Mouse (Mus musculus) heart, embryonic 14.5 days (tissue): ENCODE measurements around the gene Bpifb9a. TPM values are rescaled to one million over a fixed set of nuclear protein-coding genes. Genes with fewer than 3 reads are reported as not detected.
"Not testable (repeated sequence)": the region's sequence is repeated elsewhere in the genome, so short reads cannot be mapped to it uniquely, and the experiment has no call there.

ENCODE experiments used
- ATAC-seq: fragments of 200-750 bp; cut with Nextera tagmentation; 2 replicates; pipeline ENCODE4 v1.8.0; 2017; ENCODE audit warnings: low read depth, moderate TSS enrichment; ENCODE audit not compliant: insufficient number of reproducible peaks, insufficient read depth, low FRiP score
- H3K27ac ChIP-seq, 2 experiments: fragments of 200-500 bp in 1 of 2; fragments of 300-500 bp in 1 of 2; sonication (generic) in 1 of 2; replicated peaks in 1 of 2; 2 replicates each; pipeline ENCODE4 v1.5.1; 2012 to 2014; ENCODE audit warnings: low read depth in 2 of 2, low read length in 2 of 2, control low read depth in 1 of 2, mild to moderate bottlenecking in 1 of 2, mixed read lengths in 1 of 2; ENCODE audit not compliant: control insufficient read depth in 1 of 2, insufficient read depth in 1 of 2
- H3K27me3 ChIP-seq: fragments of 300-500 bp; sonication (generic); 2 replicates; pipeline ENCODE4 v1.6.1; 2014; ENCODE audit warnings: mild to moderate bottlenecking, low read length, control low read depth; ENCODE audit not compliant: control insufficient read depth, insufficient read depth
- H3K36me3 ChIP-seq: fragments of 300-500 bp; sonication (generic); 2 replicates; pipeline ENCODE4 v1.6.1; 2014; ENCODE audit warnings: mild to moderate bottlenecking, control low read depth, low read length, mixed read lengths; ENCODE audit not compliant: control insufficient read depth, insufficient read depth
- H3K4me1 ChIP-seq, 2 experiments: fragments of 200-500 bp in 1 of 2; fragments of 300-500 bp in 1 of 2; sonication (generic) in 1 of 2; 2 replicates each; pipeline ENCODE4 v1.6.1; 2012 to 2014; ENCODE audit warnings: low read length in 2 of 2, control low read depth in 1 of 2, mixed read lengths in 1 of 2; ENCODE audit not compliant: control insufficient read depth in 2 of 2, insufficient read depth in 2 of 2
- H3K4me2 ChIP-seq: fragments of 300-500 bp; sonication (generic); 2 replicates; pipeline ENCODE4 v1.6.1; 2014; ENCODE audit warnings: mild to moderate bottlenecking, low read length
- H3K4me3 ChIP-seq, 2 experiments: fragments of 200-500 bp in 1 of 2; fragments of 300-500 bp in 1 of 2; sonication (generic) in 1 of 2; 2 replicates each; pipeline ENCODE4 v1.5.1; 2012 to 2014; ENCODE audit warnings: low read length in 2 of 2, mild to moderate bottlenecking in 2 of 2, control low read depth in 1 of 2, low read depth in 1 of 2, moderate library complexity in 1 of 2; ENCODE audit not compliant: control insufficient read depth in 1 of 2, insufficient read depth in 1 of 2
- H3K9ac ChIP-seq: fragments of 300-500 bp; sonication (generic); 2 replicates; pipeline ENCODE4 v1.6.1; 2014; ENCODE audit warnings: mild to moderate bottlenecking, low read length
- H3K9me3 ChIP-seq: fragments of 300-500 bp; sonication (generic); 2 replicates; pipeline ENCODE4 v1.6.1; 2016; ENCODE audit warnings: low read length, control low read depth; ENCODE audit not compliant: control insufficient read depth
- WGBS: fragments of 180-500 bp; shearing (Covaris S2); extraction: QIAGEN DNeasy Blood & Tissue Kit; methylation state at CpG from one replicate; pipeline ENCODE4 v1.1.7; 2014; 5-methylcytosine and 5-hydroxymethylcytosine counted together
- polyA plus RNA-seq: library from polyadenylated mRNA; unstranded; fragments of >200 nt; fragmentation: Nextera tagmentation; extraction: Ambion mirVana; gene quantifications from 2 replicates; pipeline ENCODE4 v1.2.1, GENCODE M21; 2014

Bpifb9a gene
- polyA plus RNA-seq, result not detected in 2 replicates

DNA sequence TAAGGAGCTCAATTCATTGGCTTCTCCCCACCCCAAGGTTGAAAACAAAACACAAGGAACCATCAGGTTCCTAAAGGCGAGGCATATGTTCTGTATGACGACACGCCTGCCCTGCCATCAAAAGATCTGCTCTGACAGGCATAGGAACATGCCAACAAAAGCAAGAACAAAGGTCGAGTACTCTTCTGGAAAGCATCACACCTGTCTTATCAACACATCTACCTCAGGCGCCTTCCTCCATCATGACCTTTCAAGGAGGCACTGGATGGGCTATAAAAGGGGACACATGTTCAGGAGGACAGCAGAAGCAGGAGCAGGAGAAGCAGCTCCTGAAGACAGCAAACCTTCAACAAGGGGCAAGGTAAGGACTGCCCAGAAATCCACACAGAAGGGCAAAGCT is at the start of gene Bpifb9a:
Gene Bpifb9a (plus strand): TSS at position 301 of the 400 bp plus-strand sequence.
- H3K9ac ChIP-seq, H3K4me3 ChIP-seq, H3K9me3 ChIP-seq, H3K27ac ChIP-seq, H3K36me3 ChIP-seq, ATAC-seq, H3K27me3 ChIP-seq, H3K4me1 ChIP-seq, H3K4me2 ChIP-seq: not testable (repeated sequence)
- WGBS, result 62% methylated on average over 5 of the region's 5 CpGs

DNA sequence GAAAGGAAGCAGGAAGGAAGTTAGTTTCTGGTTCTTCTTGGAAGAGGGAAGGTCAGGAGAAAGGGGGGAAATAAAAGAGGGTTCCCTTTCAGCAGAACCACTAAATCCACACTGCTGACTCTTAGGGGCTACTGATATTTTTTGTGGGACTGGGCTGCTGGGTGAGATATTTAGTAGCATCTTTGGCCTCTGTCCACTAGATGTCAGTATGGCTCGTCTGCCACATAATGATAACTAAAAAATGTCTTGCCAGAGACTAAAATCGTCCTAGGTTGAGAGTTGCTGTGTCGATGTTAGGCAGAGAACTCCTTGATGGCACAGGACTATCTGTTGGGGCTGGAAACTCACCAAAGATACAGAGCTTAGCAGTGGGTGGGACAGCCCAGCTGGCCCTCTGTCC is 48.5 kb upstream of the Bpifb9a start:
- no peak overlapping the region for H3K4me3 ChIP-seq
- no peak overlapping the region for H3K9ac ChIP-seq
- WGBS, result 11% methylated on average over 3 of the region's 3 CpGs
- no peak overlapping the region for H3K4me2 ChIP-seq
- H3K27me3 ChIP-seq, result no peaks in the 10 kb centered on the region; the same call in 1 of the 2 replicates
- no peak overlapping the region for H3K27ac ChIP-seq
- peaks cover 6 to 17% of the 10 kb centered on the region in 2 experiments; a peak in 3 of 4 replicates for H3K4me1 ChIP-seq
- no peaks in the 10 kb centered on the region for H3K9me3 ChIP-seq
- ATAC-seq, result no peak
- no peaks in the 10 kb centered on the region for H3K36me3 ChIP-seq

- 50% methylated on average over 1 of the region's 1 CpGs for WGBS
Observed at GRCm38 (mm10) chr2:154211121-154211520, 46.5 kb upstream of the Bpifb9a start.

GRCm38 (mm10) chr2:154211881-154212280 is 45.8 kb upstream of the Bpifb9a start:
- Histone ChIP-seq H3K4me2 (no peak overlapping the region), H3K36me3 (no peaks in the 10 kb centered on the region), H3K27ac (no peak overlapping the region), H3K27me3 (no peaks in the 10 kb centered on the region; the same call in 1 of the 2 replicates), H3K4me3 (no peak overlapping the region), H3K9ac (no peak overlapping the region), H3K9me3 (no peaks in the 10 kb centered on the region), H3K4me1 (peaks cover 2 to 9% of the 10 kb centered on the region in 2 experiments; a peak in 3 of 4 replicates)
- 82% methylated on average over 4 of the region's 4 CpGs for WGBS
- no peak for ATAC-seq

More at GRCm38 (mm10) chr2:154211121-154211520, 46.5 kb upstream of the Bpifb9a start:
- H3K9me3 ChIP-seq, result no peaks in the 10 kb centered on the region
- no peak for ATAC-seq
- H3K4me3 ChIP-seq, result no peak overlapping the region
- H3K4me2 ChIP-seq, result no peak overlapping the region
- no peak overlapping the region for H3K9ac ChIP-seq
- peaks cover 6 to 17% of the 10 kb centered on the region in 2 experiments; a peak in 3 of 4 replicates for H3K4me1 ChIP-seq
- H3K27me3 ChIP-seq, result no peaks in the 10 kb centered on the region; the same call in 1 of the 2 replicates
- H3K36me3 ChIP-seq, result no peaks in the 10 kb centered on the region
- no peak overlapping the region for H3K27ac ChIP-seq

DNA sequence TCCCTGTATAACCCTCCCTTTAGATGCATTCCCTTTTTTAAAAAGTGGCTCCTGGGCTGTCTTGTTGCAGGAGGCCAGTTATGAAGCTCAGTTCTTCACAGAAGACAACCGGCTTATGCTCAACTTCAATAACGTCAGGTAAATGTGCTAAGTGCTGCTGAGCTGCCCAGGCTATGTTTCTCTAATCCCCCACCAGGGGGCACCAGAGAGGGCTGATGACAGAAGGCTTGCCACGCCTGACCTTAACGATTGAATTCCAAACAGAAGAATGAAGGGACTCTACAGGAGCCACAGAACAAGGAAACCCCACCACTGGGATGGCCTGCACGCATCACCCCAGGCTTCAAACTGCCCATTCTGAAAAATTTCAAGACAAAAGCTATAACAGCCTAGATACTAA is 42.5 kb upstream of the Bpifb9a start:
- H3K36me3 ChIP-seq, result no peaks in the 10 kb centered on the region
- H3K27me3 ChIP-seq, result no peaks in the 10 kb centered on the region; the same call in 1 of the 2 replicates
- no peaks in the 10 kb centered on the region for H3K9me3 ChIP-seq
- no peak overlapping the region for H3K27ac ChIP-seq
- 10% methylated on average over 5 of the region's 5 CpGs for WGBS
- H3K4me2 ChIP-seq, result no peak overlapping the region
- H3K4me1 ChIP-seq, result no peaks in the 10 kb centered on the region
- no peak overlapping the region for H3K4me3 ChIP-seq
- no peak for ATAC-seq
- H3K9ac ChIP-seq, result no peak overlapping the region

GRCm38 (mm10) chr2:154219950-154220349 is 37.7 kb upstream of the Bpifb9a start:
- Histone ChIP-seq H3K9me3 (no peaks in the 10 kb centered on the region), H3K27me3 (no peaks in the 10 kb centered on the region), H3K36me3 (no peaks in the 10 kb centered on the region), H3K4me2 (no peak overlapping the region), H3K4me3 (no peak overlapping the region), H3K4me1 (peaks cover 16 to 18% of the 10 kb centered on the region in 2 experiments), H3K9ac (no peak overlapping the region), H3K27ac (no peak overlapping the region)
- ATAC-seq, result no peak
- 68% methylated on average over 5 of the region's 5 CpGs for WGBS

DNA sequence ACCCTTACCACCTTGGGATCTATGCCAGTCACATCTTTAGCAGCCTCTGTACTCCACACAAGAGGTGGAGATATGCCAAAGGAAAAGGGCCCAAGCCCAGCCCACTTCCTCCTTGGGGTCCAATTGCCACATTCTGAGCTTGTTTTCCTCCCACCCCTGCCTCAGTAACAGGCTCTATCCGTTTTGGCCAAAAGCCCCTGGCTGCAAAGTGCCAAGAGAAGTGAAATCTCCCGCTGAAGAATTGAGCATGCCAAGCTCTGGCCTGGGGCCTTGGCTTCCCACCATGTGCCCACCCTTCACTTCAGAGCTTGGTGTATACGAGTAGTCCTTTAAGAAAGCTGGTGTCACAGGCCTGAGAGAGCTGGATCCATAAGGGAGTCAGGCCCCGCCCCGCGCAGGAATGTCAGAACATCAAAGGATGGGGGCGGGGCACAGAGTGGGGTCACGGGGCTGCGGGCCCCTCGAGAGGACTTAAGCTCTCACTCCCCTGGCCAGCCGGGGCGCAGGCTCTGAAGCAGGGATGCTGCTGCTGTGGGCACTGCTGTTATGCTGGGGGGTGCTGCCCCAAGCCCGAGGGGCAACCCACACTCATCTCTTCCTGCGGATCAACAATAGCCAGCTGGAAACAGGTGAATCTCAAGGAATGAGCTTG is 34.3 kb upstream of the Bpifb9a start, which contains the start of gene Bpifb5:
Gene Bpifb5 (plus strand): TSS at position 478 of the 652 bp plus-strand sequence.
- Histone ChIP-seq H3K4me3 (no peak within 1 kb of the TSS), H3K27me3 (no peaks in the 10 kb centered on the region)
- WGBS, result 7% methylated on average over 14 of the region's 14 CpGs

More for the DNA sequence above, 34.3 kb upstream of the Bpifb9a start, which contains the start of gene Bpifb5:
- Histone ChIP-seq H3K36me3 (no peaks in the 10 kb centered on the region), H3K4me1 (peaks cover 24 to 29% of the 10 kb centered on the region in 2 experiments), H3K4me2 (peak within 1 kb of the TSS; percentile 41), H3K9me3 (no peaks in the 10 kb centered on the region), H3K27ac (no peak within 1 kb of the TSS), H3K9ac (0 out of 2 replicates have a peak within 1 kb of the TSS, but pooled peaks have one; percentile 25)
- ATAC-seq, result peak; percentile 27; the same call in 1 of the 2 replicates
